Mouse (Mus musculus) gastrocnemius, postnatal 14 days (tissue): Measurements from ENCODE around the gene 1810010D01Rik. TPM values are rescaled to one million over a fixed set of nuclear protein-coding genes. Genes with fewer than 3 reads are reported as not detected.

Experiments used
- DNase-seq: peaks from one replicate; pipeline ENCODE4 v3.0.0; 2021; ENCODE audit warnings: mixed read lengths
- intact Hi-C: fragments of 180-260 bp; cut with DNase I; formaldehyde crosslinking; loops from one replicate; pipeline ENCODE4 v1.15.1; 2025; ENCODE audit warnings: low total_unique reads
- total RNA-seq, 2 experiments: library from RNA; stranded (reverse); gene quantifications; 2 replicates each; pipeline ENCODE4 v1.2.3; 2021

Gene 1810010D01Rik
- total RNA-seq, 2 experiments from 2014 or later, result 0.35 TPM; not detected in 1

- intact Hi-C loops, result no loop called here
- peak; percentile 40 for DNase-seq
Observed at GRCm38 (mm10) chr7:145219420-145219831, 11.5 kb upstream of the 1810010D01Rik start.

- intact Hi-C loops, result no loop called here
- peak; percentile 36 for DNase-seq
Observed at GRCm38 (mm10) chr7:145216591-145216990, 8.7 kb upstream of the 1810010D01Rik start.

- intact Hi-C loops, result no loop called here
Observed at GRCm38 (mm10) chr7:145215476-145215875, 7.6 kb upstream of the 1810010D01Rik start.

GRCm38 (mm10) chr7:145211680-145212659 lies 4.1 kb upstream of the 1810010D01Rik start:
- intact Hi-C loops, result no loop called here

More at GRCm38 (mm10) chr7:145215476-145215875, 7.6 kb upstream of the 1810010D01Rik start:
- no peak for DNase-seq

GRCm38 (mm10) chr7:145210477-145211070 lies 2.7 kb upstream of the 1810010D01Rik start:
- DNase-seq, result no peak
- intact Hi-C loops, result no loop called here

More at GRCm38 (mm10) chr7:145211680-145212659, 4.1 kb upstream of the 1810010D01Rik start:
- DNase-seq, result no peak

- no peak for DNase-seq
- intact Hi-C loops, result no loop called here
Observed at GRCm38 (mm10) chr7:145206801-145207200, 1.1 kb downstream of the 1810010D01Rik start.

GRCm38 (mm10) chr7:145206056-145206610 lies 1.8 kb downstream of the 1810010D01Rik start:
- DNase-seq, result peak; percentile 84
- intact Hi-C loops, result no loop called here

- intact Hi-C loops, result no loop called here
Observed at GRCm38 (mm10) chr7:145205363-145205902, 2.5 kb downstream of the 1810010D01Rik start.

GRCm38 (mm10) chr7:145199711-145200110 lies 8.2 kb downstream of the 1810010D01Rik start:
- intact Hi-C loops, result no loop called here
- DNase-seq, result no peak

More at GRCm38 (mm10) chr7:145205363-145205902, 2.5 kb downstream of the 1810010D01Rik start:
- no peak for DNase-seq

- peak; percentile 53 for DNase-seq
- intact Hi-C loops, result no loop called here
Observed at GRCm38 (mm10) chr7:145198223-145198714, 9.7 kb downstream of the 1810010D01Rik start.

- no peak for DNase-seq
- intact Hi-C loops, result no loop called here
Observed at GRCm38 (mm10) chr7:145197711-145198110, 10.2 kb downstream of the 1810010D01Rik start.

- intact Hi-C loops, result no loop called here
- no peak for DNase-seq
Observed at GRCm38 (mm10) chr7:145197042-145197441, 10.9 kb downstream of the 1810010D01Rik start.

GRCm38 (mm10) chr7:145196340-145196739 lies 11.6 kb downstream of the 1810010D01Rik start:
- no peak for DNase-seq
- intact Hi-C loops, result no loop called here

- intact Hi-C loops, result no loop called here
- DNase-seq, result no peak
Observed at GRCm38 (mm10) chr7:145195186-145195927, 12.6 kb downstream of the 1810010D01Rik start.

- intact Hi-C loops, result no loop called here
- DNase-seq, result peak; percentile 67
Observed at GRCm38 (mm10) chr7:145194455-145195161, 13.3 kb downstream of the 1810010D01Rik start.

- intact Hi-C loops, result no loop called here
- DNase-seq, result peak; percentile 60
Observed at GRCm38 (mm10) chr7:145192836-145193235, 15.1 kb downstream of the 1810010D01Rik start.

GRCm38 (mm10) chr7:145190520-145190919 lies 17.4 kb downstream of the 1810010D01Rik start:
- no peak for DNase-seq
- intact Hi-C loops, result no loop called here

GRCm38 (mm10) chr7:145189342-145189741 lies 18.6 kb downstream of the 1810010D01Rik start:
- DNase-seq, result no peak
- intact Hi-C loops, result no loop called here
